Mouse (Mus musculus): ENCODE data around the gene Gucy2g. TPM values are rescaled to one million over a fixed set of nuclear protein-coding genes. Genes with fewer than 3 reads are reported as not detected.
"Not testable (repeated sequence)": the region's sequence is repeated elsewhere in the genome, so short reads cannot be mapped to it uniquely, and the experiment has no call there.

The Gucy2g gene
- total RNA-seq, 2 experiments from 2014 or later: not detected

GRCm38 (mm10) chr19:55170399-55170798 lies 70.6 kb downstream of the Gucy2g start:
- ATAC-seq (replicated peaks; ENCODE audit: low FRiP score, low TSS enrichment, poor library complexity, severe bottlenecking): no peak

DNA sequence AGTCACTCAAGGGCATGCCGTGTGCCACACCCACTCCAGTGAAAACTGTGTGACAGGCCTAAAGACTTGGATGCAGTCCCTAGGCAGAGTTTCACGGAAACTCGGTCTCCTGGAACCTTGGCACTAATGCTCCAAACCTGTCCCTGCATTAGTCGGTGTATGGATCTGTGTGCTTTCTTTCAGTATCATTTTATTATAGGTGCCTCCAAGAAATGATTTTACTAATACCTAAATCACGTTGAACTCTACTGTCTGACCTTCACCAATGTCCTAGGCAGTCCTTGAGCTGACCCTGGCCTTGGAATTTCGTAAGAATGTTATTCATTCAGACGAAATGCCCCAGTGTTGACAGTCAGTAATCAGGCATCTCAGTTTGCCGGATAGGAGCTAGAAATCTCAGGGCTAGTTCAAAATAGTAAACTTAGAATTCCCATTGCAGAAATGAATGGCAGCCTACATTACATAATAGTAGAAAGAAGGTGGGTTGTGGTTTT lies 71.8 kb downstream of the Gucy2g start:
- not testable (repeated sequence) for ATAC-seq (replicated peaks; ENCODE audit: low FRiP score, low TSS enrichment, poor library complexity, severe bottlenecking)

DNA sequence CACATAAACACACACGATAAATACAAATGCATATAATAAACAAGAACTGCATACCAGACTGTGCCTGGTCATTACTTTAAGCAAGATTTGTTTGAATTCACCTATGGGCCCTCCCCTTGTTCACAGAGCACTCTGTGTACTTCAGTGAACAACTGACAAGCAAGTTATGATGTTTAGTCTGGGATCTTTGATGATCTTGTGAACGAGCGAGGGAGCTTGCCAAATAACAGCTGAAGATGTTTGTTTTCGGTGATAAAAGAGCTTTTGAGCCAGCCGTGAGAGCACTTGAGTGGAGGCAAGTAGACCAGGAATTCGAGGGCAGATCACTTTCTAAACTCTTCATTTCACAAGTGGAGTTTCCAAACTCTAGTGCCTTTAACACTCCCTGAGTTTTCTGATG lies 72.7 kb downstream of the Gucy2g start:
- ATAC-seq (replicated peaks; ENCODE audit: low FRiP score, low TSS enrichment, poor library complexity, severe bottlenecking): no peak

DNA sequence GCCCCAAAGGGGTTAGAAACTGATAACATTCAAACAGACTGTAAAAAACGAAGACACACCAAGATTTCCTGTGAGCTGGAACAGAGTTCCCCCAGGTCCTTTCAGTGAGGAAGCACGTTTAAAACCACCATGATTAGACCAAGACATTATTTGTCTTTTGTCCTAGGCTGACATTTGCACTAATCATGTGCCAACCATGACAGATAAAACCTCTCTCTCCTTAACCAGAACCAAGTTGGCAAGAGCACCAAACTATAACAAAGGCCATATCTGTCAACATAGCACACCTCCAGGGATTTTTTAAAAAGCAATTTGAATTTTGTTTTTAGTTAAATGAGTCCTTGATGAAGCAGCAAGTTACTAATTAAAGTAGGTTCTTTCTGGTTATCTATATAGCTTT lies 73.3 kb downstream of the Gucy2g start:
- ATAC-seq (replicated peaks; ENCODE audit: low FRiP score, low TSS enrichment, poor library complexity, severe bottlenecking): no peak

DNA sequence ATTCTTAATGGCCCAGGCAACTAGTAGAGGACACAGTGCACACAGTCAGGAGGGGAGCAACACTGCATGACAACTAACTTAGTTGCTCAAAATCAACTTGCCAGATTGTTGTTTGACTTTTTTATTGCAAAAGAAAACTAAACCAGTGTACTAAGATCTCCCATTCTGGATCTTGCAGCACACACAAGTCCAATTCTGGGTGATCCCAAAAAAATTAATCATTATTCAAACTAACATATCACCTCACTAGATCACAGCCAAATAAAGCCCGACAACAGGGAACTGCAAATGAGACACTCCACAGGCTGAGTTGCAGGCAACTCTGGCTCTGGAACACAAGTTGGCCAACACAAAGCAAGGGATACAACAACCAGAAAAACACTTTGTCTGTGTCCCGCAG lies 74.3 kb downstream of the Gucy2g start:
- ATAC-seq (replicated peaks; ENCODE audit: low FRiP score, low TSS enrichment, poor library complexity, severe bottlenecking): no peak

DNA sequence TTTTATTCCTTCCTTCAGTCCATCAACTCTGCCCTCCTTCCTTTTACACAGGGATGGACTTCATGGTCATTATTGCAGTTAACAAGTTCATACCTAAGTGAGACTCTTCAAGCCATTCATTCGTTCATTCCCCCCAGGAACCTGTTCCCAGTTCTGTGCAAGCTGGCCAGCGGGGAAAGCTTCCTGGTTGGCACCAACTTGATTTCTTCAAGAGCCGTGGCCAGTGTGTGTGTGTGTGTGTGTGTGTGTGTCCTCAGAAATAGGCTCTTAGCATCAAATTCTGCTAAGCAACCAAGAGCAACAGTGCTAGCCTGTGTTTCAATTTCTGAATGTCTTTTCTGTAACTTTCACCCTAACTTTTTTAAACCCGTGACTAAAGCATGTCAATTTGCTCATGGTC lies 75.1 kb downstream of the Gucy2g start:
- no peak for ATAC-seq (replicated peaks; ENCODE audit: low FRiP score, low TSS enrichment, poor library complexity, severe bottlenecking)

GRCm38 (mm10) chr19:55165183-55165865 lies 75.7 kb downstream of the Gucy2g start:
- ATAC-seq (replicated peaks; ENCODE audit: low FRiP score, low TSS enrichment, poor library complexity, severe bottlenecking): 0 out of 2 replicates have a peak, but pooled peaks have one; percentile 50

DNA sequence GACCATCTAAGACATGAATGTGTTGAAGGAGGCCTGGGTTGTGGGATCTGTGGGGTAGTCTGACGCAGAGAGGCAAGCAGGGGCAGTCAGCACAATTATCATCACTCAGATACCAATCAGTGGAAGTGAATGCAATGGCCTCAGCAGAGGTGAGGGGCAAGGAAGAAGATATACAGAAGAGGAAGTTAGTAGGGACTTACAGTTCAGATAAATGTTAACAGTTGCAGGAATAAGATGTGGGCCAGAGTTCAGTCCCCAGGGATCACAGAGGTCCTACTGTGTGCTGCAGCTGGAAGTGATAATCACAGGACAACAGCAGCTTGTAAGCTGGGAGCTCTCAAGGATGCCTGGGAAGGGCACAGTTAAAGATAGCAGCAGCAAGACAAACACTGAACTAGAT lies 76.9 kb downstream of the Gucy2g start:
- no peak for ATAC-seq (replicated peaks; ENCODE audit: low FRiP score, low TSS enrichment, poor library complexity, severe bottlenecking)

DNA sequence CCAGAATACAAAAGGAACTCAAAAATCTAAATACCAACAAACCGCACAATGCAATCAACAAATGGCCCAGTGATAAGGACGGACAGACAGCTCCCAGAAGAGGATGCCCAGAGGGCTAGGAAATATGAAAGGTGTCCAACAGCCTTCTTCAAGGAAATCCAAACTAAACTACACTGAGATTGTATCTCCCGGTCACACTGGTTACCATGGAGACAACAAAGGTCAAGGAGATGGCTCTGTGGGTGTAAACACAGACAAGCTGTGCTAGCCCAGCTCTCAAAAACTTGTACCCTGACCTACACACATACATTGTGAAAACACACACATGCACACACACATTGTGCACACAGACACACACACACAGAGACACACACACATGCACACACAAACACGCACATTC lies 78.8 kb downstream of the Gucy2g start:
- ATAC-seq (replicated peaks; ENCODE audit: low FRiP score, low TSS enrichment, poor library complexity, severe bottlenecking): no peak

- ATAC-seq (replicated peaks; ENCODE audit: low FRiP score, low TSS enrichment, poor library complexity, severe bottlenecking): no peak
Observed at GRCm38 (mm10) chr19:55159826-55160225, 81.2 kb downstream of the Gucy2g start.

GRCm38 (mm10) chr19:55158606-55159005 lies 82.4 kb downstream of the Gucy2g start:
- no peak for ATAC-seq (replicated peaks; ENCODE audit: low FRiP score, low TSS enrichment, poor library complexity, severe bottlenecking)

DNA sequence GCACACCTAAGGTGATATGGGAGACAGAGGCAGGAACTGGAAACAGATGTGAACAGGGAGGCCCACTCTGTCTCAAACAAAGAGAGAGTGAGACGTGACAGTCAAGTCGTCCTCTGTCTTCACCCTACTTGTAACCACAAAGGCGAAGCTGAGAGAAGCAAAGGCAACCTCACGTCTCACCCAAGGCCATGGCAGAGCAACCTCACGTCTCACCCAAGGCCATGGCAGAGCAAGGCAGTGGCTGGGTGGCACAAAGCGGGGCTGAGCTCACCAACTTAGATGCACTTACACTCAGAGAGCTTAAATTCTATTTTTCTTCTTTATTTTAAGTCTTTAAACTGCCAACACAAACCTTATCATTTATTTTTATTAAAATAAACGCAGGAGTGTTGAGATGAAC lies 84.0 kb downstream of the Gucy2g start:
- no peak for ATAC-seq (replicated peaks; ENCODE audit: low FRiP score, low TSS enrichment, poor library complexity, severe bottlenecking)

DNA sequence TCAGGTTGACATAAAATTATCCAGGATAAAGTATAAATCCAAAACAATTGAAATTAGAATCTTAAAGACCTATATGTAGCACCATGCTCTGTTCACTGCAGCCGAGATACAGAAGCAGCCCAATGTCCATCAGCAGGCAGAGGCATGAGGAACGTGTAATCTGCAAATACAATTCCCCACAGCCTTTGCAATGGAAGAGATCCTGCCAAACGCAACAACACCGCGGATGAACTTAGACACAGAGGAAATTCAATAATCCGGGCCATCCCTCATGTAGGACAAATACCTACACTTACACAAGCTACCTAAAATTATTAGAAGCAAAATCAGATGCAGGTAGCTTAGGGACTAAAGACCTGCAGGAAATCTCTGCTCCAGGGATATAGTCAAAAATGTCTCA lies 88.1 kb downstream of the Gucy2g start:
- no peak for ATAC-seq (replicated peaks; ENCODE audit: low FRiP score, low TSS enrichment, poor library complexity, severe bottlenecking)

DNA sequence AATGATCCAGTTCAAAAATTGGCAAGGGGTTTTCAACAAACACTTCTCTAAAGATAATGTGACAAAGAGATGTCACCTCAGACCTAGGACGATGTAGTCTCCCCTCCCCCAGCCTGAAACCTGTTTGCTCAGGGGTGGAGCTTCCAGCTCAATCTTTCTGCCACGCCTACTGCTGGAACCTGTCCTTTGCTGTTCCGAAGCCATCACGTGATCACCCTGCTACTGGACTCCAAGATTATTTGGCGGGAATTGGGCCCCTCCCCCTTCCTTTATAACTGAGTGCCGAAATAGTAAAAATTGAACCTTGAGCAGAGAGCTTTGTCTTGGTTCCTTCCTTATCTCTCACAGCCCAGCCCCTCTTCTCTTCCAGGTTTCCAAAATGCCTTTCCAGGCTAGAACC lies 88.8 kb downstream of the Gucy2g start:
- not testable (repeated sequence) for ATAC-seq (replicated peaks; ENCODE audit: low FRiP score, low TSS enrichment, poor library complexity, severe bottlenecking)

- ATAC-seq (replicated peaks; ENCODE audit: low FRiP score, low TSS enrichment, poor library complexity, severe bottlenecking): no peak
Observed at GRCm38 (mm10) chr19:55149646-55150045, 91.4 kb downstream of the Gucy2g start.

GRCm38 (mm10) chr19:55148109-55148508 lies 92.9 kb downstream of the Gucy2g start:
- no peak for ATAC-seq (replicated peaks; ENCODE audit: low FRiP score, low TSS enrichment, poor library complexity, severe bottlenecking)

Other genes with a start within 250 kb of the Gucy2g start
- 16.2 and 19.9 TPM in 2 replicates for gene Gpam, start 114.0 kb downstream of the Gucy2g start, total RNA-seq (2014; fragmentation: Nextera tagmentation)
- gene Gpam, start 114.0 kb downstream of the Gucy2g start, total RNA-seq (2017): 21.6 and 22.3 TPM in 2 replicates
- gene Tectb, start 60.5 kb downstream of the Gucy2g start, total RNA-seq (2014; fragmentation: Nextera tagmentation): not detected in 2 replicates
- not detected in 2 replicates for gene Tectb, start 60.5 kb downstream of the Gucy2g start, total RNA-seq (2017)
- gene Acsl5, start 10.7 kb upstream of the Gucy2g start, total RNA-seq (2014; fragmentation: Nextera tagmentation): 180 and 241 TPM in 2 replicates
- gene Acsl5, start 10.7 kb upstream of the Gucy2g start, total RNA-seq (2017): 295 and 345 TPM in 2 replicates
- gene Zdhhc6, start 74.8 kb upstream of the Gucy2g start, total RNA-seq (2014; fragmentation: Nextera tagmentation): 80.1 and 80.5 TPM in 2 replicates
- gene Zdhhc6, start 74.8 kb upstream of the Gucy2g start, total RNA-seq (2017): 66.1 and 68.1 TPM in 2 replicates
- 56.4 and 65.4 TPM in 2 replicates for gene Vti1a, start 75.1 kb upstream of the Gucy2g start, total RNA-seq (2014; fragmentation: Nextera tagmentation)
- 39.6 and 54.3 TPM in 2 replicates for gene Vti1a, start 75.1 kb upstream of the Gucy2g start, total RNA-seq (2017)